Mouse (Mus musculus) midbrain, embryonic 10.5 days (tissue): ENCODE measurements around the gene Ubxn6. TPM values are rescaled to one million over a fixed set of nuclear protein-coding genes. Genes with fewer than 3 reads are reported as not detected.
"Not testable (repeated sequence)": the region's sequence is repeated elsewhere in the genome, so short reads cannot be mapped to it uniquely, and the experiment has no call there.

Experiments
- DNase-seq: peaks from one replicate; pipeline ENCODE4 v3.0.0-alpha.2; 2017; ENCODE audit warnings: low spot score
- H3K27ac ChIP-seq: fragments of 300-500 bp; sonication (generic); replicated peaks from 2 replicates; pipeline ENCODE4 v1.5.1; 2016; ENCODE audit warnings: mild to moderate bottlenecking
- H3K27me3 ChIP-seq: fragments of 300-500 bp; sonication (generic); 2 replicates; pipeline ENCODE4 v1.6.1; 2016; ENCODE audit warnings: low read depth, mild to moderate bottlenecking; ENCODE audit not compliant: poor library complexity, severe bottlenecking
- H3K36me3 ChIP-seq: fragments of 300-500 bp; sonication (generic); 2 replicates; pipeline ENCODE4 v1.6.1; 2016; ENCODE audit warnings: mild to moderate bottlenecking, moderate library complexity
- H3K4me1 ChIP-seq: fragments of 300-500 bp; sonication (generic); 2 replicates; pipeline ENCODE4 v1.6.1; 2016
- H3K4me3 ChIP-seq: fragments of 300-500 bp; sonication (generic); 2 replicates; pipeline ENCODE4 v1.5.1; 2016; ENCODE audit warnings: mild to moderate bottlenecking, moderate library complexity
- H3K9me3 ChIP-seq: fragments of 300-500 bp; sonication (generic); replicated peaks from 2 replicates; pipeline ENCODE4 v1.6.1; 2016; ENCODE audit warnings: mild to moderate bottlenecking
- WGBS: fragments of 180-500 bp; shearing (Covaris S2); methylation state at CpG from one replicate; pipeline ENCODE4 v1.1.7; 2016; 5-methylcytosine and 5-hydroxymethylcytosine counted together
- polyA plus RNA-seq: library from polyadenylated mRNA; unstranded; fragments of >200 nt; fragmentation: Nextera tagmentation; extraction: Ambion mirVana; gene quantifications from 2 replicates; pipeline ENCODE4 v1.2.1, GENCODE M21; 2016

The Ubxn6 gene
- polyA plus RNA-seq, 1 experiment from 2014 or later, result 35.7 TPM

DNA sequence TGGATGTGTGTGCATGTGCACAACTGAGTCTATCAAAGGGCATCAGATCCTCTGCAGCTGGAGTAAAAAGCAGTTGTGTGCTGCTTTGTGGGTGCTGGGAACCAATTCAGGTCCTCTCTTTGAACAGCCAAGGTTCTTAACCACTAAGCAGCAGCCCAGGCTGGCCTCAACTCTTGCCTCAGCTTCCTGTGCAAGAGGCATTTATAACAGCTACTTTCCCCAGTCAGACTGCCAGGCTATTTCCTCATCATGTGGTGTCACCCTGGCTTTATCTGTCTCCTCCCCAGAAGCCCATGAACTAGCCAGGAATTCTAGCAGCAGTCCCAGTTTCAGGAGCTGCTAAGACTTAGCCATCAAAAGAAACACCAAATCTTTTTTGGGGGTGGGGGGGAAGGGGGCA is 8.4 kb downstream of the Ubxn6 start:
- Histone ChIP-seq H3K27ac (no peak overlapping the region), H3K36me3 (peaks cover 100% of the 10 kb centered on the region), H3K4me1 (no peaks in the 10 kb centered on the region), H3K27me3 (no peaks in the 10 kb centered on the region), H3K9me3 (no peaks in the 10 kb centered on the region), H3K4me3 (no peak overlapping the region)
- DNase-seq, result no peak

- H3K4me3 ChIP-seq, H3K27me3 ChIP-seq, H3K9me3 ChIP-seq, DNase-seq, H3K4me1 ChIP-seq, H3K27ac ChIP-seq: not testable (repeated sequence)
- 86% methylated on average over 6 of the region's 6 CpGs for WGBS
- H3K36me3 ChIP-seq, result peaks cover 100% of the 10 kb centered on the region
Measured at GRCm38 (mm10) chr17:56065715-56066114, 9.1 kb downstream of the Ubxn6 start.

GRCm38 (mm10) chr17:56062081-56062480 is 12.7 kb downstream of the Ubxn6 start:
- Histone ChIP-seq H3K4me1 (no peaks in the 10 kb centered on the region), H3K27me3 (no peaks in the 10 kb centered on the region), H3K4me3 (no peak overlapping the region), H3K9me3 (no peaks in the 10 kb centered on the region), H3K36me3 (peaks cover 100% of the 10 kb centered on the region), H3K27ac (no peak overlapping the region)
- WGBS, result 92% methylated on average over 7 of the region's 7 CpGs
- DNase-seq, result no peak

- no peak overlapping the region for H3K4me3 ChIP-seq
- WGBS, result 78% methylated on average over 11 of the region's 11 CpGs
- H3K36me3 ChIP-seq, result peaks cover 98% of the 10 kb centered on the region
- no peaks in the 10 kb centered on the region for H3K27me3 ChIP-seq
- H3K9me3 ChIP-seq, result no peaks in the 10 kb centered on the region
- H3K4me1 ChIP-seq, result no peaks in the 10 kb centered on the region
- no peak for DNase-seq
- H3K27ac ChIP-seq, result no peak overlapping the region
Measured at GRCm38 (mm10) chr17:56057381-56058120, 17.3 kb downstream of the Ubxn6 start.

DNA sequence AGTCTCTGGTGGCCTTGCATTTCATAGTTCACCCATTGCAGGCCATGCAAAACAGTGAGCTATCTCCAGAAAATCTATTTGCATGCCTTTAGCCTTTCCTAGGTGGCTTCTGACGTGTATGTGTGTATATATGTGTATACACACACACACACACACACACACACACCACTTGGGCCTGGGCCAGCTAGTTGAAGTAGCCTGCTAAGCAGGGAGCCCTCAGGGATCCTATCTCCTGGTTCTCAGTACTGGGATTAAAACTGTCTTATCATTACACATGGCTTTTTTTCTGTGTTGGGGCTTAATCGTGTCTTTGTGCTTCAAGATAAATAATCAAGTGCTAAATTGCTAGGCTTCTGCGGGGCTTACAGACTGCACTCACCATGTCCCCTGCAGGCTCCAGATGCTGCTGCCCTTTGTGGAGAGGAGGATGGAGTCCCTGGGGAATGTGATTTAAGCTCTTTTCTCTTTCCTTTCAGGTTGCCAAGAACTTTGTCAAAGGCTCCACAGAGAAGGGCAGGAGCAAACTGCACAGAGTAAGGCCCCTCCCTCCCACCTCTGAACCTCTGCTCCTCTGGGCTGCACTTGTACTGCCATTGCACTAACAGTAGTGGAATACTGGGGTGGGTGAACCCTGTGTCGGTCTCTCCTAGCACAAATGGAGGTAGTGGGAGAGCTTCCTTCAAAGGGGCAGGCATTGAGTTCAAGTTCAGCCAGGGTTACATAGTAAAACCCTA is 18.7 kb downstream of the Ubxn6 start:
- peaks cover 98% of the 10 kb centered on the region for H3K36me3 ChIP-seq
- H3K27me3 ChIP-seq, result no peaks in the 10 kb centered on the region
- no peak overlapping the region for H3K27ac ChIP-seq
- H3K9me3 ChIP-seq, result no peaks in the 10 kb centered on the region
- H3K4me3 ChIP-seq, result no peak overlapping the region
- peak; percentile 10 for DNase-seq
- no peaks in the 10 kb centered on the region for H3K4me1 ChIP-seq
- 75% methylated on average over 4 of the region's 4 CpGs for WGBS

- Histone ChIP-seq H3K27me3 (no peaks in the 10 kb centered on the region), H3K27ac (no peak overlapping the region), H3K4me3 (no peak overlapping the region), H3K36me3 (peaks cover 98% of the 10 kb centered on the region), H3K4me1 (no peaks in the 10 kb centered on the region), H3K9me3 (no peaks in the 10 kb centered on the region)
- no peak for DNase-seq
Measured at GRCm38 (mm10) chr17:56054938-56055337, 19.9 kb downstream of the Ubxn6 start.

DNA sequence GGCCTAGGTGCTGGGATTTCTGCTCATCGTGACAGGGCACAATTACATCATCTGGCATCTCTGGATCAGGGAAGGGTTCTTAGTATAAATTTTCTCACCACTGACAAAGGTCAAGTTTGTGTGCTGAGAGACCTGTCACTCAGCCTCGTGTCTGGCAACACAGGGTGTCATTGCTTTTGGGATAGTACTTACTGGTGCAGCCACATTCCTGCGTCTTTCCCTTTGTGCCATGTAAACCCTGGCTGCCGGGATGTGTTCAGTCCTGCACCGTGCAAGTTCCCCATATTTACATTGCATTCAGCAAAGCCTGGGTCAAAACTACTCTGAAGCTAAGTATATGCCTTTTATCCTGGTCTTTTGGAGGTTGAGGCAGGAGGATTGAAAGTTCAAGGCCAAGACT is 23.5 kb downstream of the Ubxn6 start:
- WGBS, result 95% methylated on average over 5 of the region's 5 CpGs
- H3K27me3 ChIP-seq, result no peaks in the 10 kb centered on the region
- no peaks in the 10 kb centered on the region for H3K4me1 ChIP-seq
- H3K4me3 ChIP-seq, result no peak overlapping the region
- no peaks in the 10 kb centered on the region for H3K9me3 ChIP-seq
- H3K27ac ChIP-seq, result no peak overlapping the region
- H3K36me3 ChIP-seq, result peaks cover 98% of the 10 kb centered on the region
- DNase-seq, result no peak

GRCm38 (mm10) chr17:56040857-56041163 is 34.0 kb downstream of the Ubxn6 start:
- Histone ChIP-seq H3K27me3 (no peaks in the 10 kb centered on the region), H3K4me1 (peaks cover 25% of the 10 kb centered on the region), H3K9me3 (no peaks in the 10 kb centered on the region), H3K36me3 (peaks cover 37% of the 10 kb centered on the region), H3K27ac (peak overlapping the region; percentile 95), H3K4me3 (peak overlapping the region; percentile 91)
- WGBS, result 3% methylated on average over 12 of the region's 12 CpGs
- peak; percentile 36 for DNase-seq

GRCm38 (mm10) chr17:56040030-56040856 is 34.6 kb downstream of the Ubxn6 start, which contains the start of gene Chaf1a:
Gene Chaf1a, plus strand, starts transcription at chr17:56040439.
- H3K36me3 ChIP-seq, result peaks cover 31% of the 10 kb centered on the region
- WGBS, result under 1% methylated on average over 68 of the region's 68 CpGs

GRCm38 (mm10) chr17:56039345-56039744 is 35.5 kb downstream of the Ubxn6 start:
- Histone ChIP-seq H3K4me3 (peak overlapping the region; percentile 91), H3K27me3 (no peaks in the 10 kb centered on the region), H3K36me3 (peaks cover 28% of the 10 kb centered on the region), H3K4me1 (peaks cover 39% of the 10 kb centered on the region), H3K27ac (peak overlapping the region; percentile 95), H3K9me3 (no peaks in the 10 kb centered on the region)
- no peak for DNase-seq
- 82% methylated on average over 4 of the region's 4 CpGs for WGBS

More at GRCm38 (mm10) chr17:56040030-56040856, 34.6 kb downstream of the Ubxn6 start, which contains the start of gene Chaf1a:
- peak within 1 kb of the TSS; percentile 91 for H3K4me3 ChIP-seq
- H3K27ac ChIP-seq, result peak within 1 kb of the TSS; percentile 95
- no peaks in the 10 kb centered on the region for H3K27me3 ChIP-seq
- H3K4me1 ChIP-seq, result peaks cover 31% of the 10 kb centered on the region
- H3K9me3 ChIP-seq, result no peaks in the 10 kb centered on the region
- peak; percentile 97 for DNase-seq

DNA sequence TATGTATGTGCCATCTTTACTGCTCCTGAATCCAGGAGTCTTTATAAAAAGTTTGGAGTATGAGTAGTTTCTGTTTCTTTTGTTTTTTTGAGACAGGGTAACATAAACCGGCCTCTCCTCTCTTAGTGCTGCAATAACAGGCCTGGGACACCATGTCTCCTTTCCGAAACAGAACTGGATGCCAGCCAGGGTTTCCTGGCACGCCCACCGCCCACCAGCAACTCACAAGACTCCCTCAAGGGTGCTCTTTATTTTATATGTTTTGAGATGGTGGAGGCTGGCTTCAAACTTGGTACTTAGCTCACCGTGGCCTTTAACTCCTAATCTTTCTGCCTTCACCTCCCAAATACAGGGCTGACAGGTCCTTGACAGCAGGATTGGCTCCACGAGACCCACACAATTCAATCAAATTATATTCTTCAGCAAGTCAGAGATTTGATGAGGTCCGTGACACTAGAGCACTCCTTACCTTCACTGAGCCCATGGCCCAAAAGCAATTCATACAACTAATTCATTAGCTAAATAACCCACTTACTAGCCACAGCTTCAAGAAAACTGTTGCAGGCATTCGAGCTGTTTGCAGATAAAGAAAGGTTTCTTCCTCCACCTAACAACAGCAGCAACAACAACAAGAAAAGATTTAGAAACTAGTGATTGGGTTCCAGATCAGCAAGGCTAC is 36.1 kb downstream of the Ubxn6 start:
- H3K4me1 ChIP-seq, result peaks cover 40% of the 10 kb centered on the region
- WGBS, result 90% methylated on average over 8 of the region's 8 CpGs
- H3K4me3 ChIP-seq, result no peak overlapping the region
- H3K27ac ChIP-seq, result no peak overlapping the region
- H3K9me3 ChIP-seq, result no peaks in the 10 kb centered on the region
- H3K27me3 ChIP-seq, result no peaks in the 10 kb centered on the region
- H3K36me3 ChIP-seq, result peaks cover 28% of the 10 kb centered on the region
- no peak for DNase-seq

DNA sequence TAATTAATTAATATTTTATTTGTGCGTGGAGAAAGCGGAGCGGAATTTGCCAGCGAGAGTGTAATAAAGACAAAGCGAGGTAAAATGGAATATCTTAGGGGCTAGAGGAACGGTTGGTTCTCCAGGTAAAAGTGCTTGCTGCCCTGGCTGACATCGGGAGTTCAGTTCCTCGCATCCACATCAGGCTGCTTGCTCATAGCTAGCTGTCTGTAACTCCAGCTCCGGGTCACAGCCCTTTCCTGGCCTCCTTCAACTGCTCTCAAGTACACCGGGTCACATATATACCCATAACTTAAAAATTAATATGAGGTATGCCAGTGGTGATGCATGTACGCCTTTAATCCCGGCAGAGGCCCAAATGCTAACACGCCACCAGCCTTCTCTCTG is 37.9 kb downstream of the Ubxn6 start:
- Histone ChIP-seq H3K4me3 (peak overlapping the region; percentile 90), H3K4me1 (peaks cover 36% of the 10 kb centered on the region), H3K36me3 (peaks cover 30% of the 10 kb centered on the region), H3K9me3 (no peaks in the 10 kb centered on the region), H3K27ac (peak overlapping the region; percentile 94), H3K27me3 (no peaks in the 10 kb centered on the region)
- DNase-seq, result no peak
- 41% methylated on average over 13 of the region's 13 CpGs for WGBS
